Mouse (Mus musculus): ENCODE measurements at regions not wholly inside any gene's neighbourhood (a gene's known extent, or its start where the extent isn't known, plus 50 kb on each side); places are given as distances from the start of the nearest gene placed in this dataset.

- DNase-seq, result no peak
These were observed 59.7 kb upstream of the Ikzf2 start for GRCm38 (mm10) chr1:69746575-69747290.

- DNase-seq, result no peak
These were observed 65.7 kb upstream of the Ikzf2 start for GRCm38 (mm10) chr1:69752724-69753123.

GRCm38 (mm10) chr1:69757702-69758101 lies 69.1 kb upstream of the Spag16 start:
- no peak for DNase-seq

DNA sequence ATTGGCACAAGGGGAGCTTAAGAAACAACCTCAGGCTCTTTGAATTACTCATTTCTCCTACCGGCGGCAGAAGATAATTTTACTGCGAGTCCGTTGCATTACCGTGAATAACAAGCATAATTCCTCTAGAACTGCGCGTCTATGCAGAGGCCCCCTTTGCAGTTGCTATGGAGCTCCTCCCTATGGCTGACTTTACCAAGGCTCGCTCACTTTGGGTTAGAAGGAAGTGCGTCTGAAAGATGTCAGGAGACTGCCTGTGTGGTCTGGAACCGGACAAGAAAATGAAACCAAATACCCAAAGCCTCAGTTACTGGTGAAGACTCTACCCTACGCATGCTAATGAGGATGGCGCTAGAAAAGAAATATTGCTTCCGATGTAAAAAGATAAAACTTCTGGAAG lies 67.2 kb upstream of the Spag16 start:
- peak; percentile 40 for DNase-seq

- peak; percentile 59 for DNase-seq
These were observed 58.1 kb upstream of the Spag16 start for GRCm38 (mm10) chr1:69768714-69769113.

GRCm38 (mm10) chr1:69770209-69770608 lies 56.6 kb upstream of the Spag16 start:
- no peak for DNase-seq

- no peak for DNase-seq
These were observed 55.3 kb upstream of the Spag16 start for GRCm38 (mm10) chr1:69771436-69771835.

- DNase-seq, result peak; percentile 66
These were observed 51.2 kb upstream of the Spag16 start for GRCm38 (mm10) chr1:69775589-69775988.

Measured in thymus, postnatal 4 days (tissue).